Mouse (Mus musculus): ENCODE results near the gene Gm44805. TPM values are rescaled to one million over a fixed set of nuclear protein-coding genes. Genes with fewer than 3 reads are reported as not detected.

Gene Gm44805
- total RNA-seq, 1 experiment, result not detected

DNA sequence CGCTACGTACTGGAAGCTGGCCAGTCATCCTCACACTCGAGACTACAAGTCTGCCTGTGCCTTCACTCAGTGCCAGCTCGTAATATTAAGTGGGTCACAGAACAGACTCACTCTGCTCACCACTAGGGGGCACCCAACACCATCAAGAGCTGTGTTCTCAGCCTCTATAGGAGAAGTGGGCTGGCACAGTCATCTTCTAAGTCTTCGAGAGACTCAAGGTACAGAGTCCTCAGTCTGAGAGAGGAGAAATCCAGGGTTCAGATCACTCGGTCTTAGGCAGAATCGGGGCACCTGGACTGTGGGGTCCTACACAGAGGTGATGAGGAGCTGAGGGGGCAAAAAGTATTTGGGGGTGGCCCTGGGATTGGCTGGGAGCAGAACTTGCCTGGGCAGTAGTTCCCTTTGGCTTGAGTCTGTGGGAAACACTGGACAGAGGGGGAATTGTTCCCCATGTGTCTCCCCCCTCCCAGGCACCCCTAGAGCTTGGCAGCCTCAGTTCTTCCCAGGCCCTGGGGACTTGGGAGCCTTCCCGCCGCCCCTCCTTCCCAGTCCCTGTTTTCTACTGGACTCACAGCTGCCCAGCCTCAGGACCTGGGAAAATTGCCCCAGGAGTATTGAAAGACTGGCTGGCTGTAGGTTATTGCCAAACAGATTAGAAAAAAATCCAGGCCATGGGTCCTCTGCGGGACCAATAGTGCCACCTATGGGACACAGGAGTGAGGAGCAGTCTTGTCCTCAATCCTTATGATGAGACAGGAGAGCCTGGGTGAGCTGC lies 12.1 kb downstream of the Gm44805 start:
- H3K4me3 ChIP-seq (ENCODE audit: insufficient read depth in 1 of 2, low read depth in 1 of 2, low read length in 2 of 2, poor library complexity in 1 of 2, severe bottlenecking in 1 of 2), result peak overlapping the region in 1 of 2 experiments; percentile 37; a peak in 1 of 4 replicates
- no peaks in the 10 kb centered on the region for H3K9me3 ChIP-seq (ENCODE audit: control insufficient read depth, insufficient read depth, low read depth, low read length)
- H3K36me3 ChIP-seq (ENCODE audit: control insufficient read depth, insufficient read depth, low read length, poor library complexity, severe bottlenecking), result no peaks in the 10 kb centered on the region
- H3K4me1 ChIP-seq (ENCODE audit: control insufficient read depth in 2 of 2, insufficient read depth in 2 of 2, low read length in 2 of 2, poor library complexity in 1 of 2), result peaks cover 4 to 10% of the 10 kb centered on the region in 2 experiments
- peak; percentile 93 for DNase-seq (ENCODE audit: low read depth, low spot score)
- TF ChIP-seq CHD2 (IDR thresholded peaks at IDR 0.05; ENCODE audit: low read depth, low read length) (no peak), ZC3H11A (IDR thresholded peaks at IDR 0.05; ENCODE audit: borderline replicate concordance, low read depth, low read length) (peak; percentile 64), MAFK (IDR thresholded peaks at IDR 0.05; ENCODE audit: insufficient read depth, low read depth, low read length) (no peak), ZNF384 (IDR thresholded peaks at IDR 0.05; ENCODE audit: low read depth, low read length) (peak; percentile 92), HCFC1 (IDR thresholded peaks at IDR 0.05; ENCODE audit: borderline replicate concordance, insufficient read depth, low read length) (0 out of 2 replicates have a peak, but pooled peaks have one; percentile 14)
- in situ Hi-C loops (cut with MboI; ENCODE audit: low sequenced_read_pairs in 2 of 2, unreplicated experiment in 2 of 2), result no loop called here
- H3K27ac ChIP-seq (ENCODE audit: insufficient read depth, low read depth, low read length, poor library complexity, severe bottlenecking), result peak overlapping the region; percentile 3; the same call in 1 of the 2 replicates
- H3K9ac ChIP-seq (ENCODE audit: insufficient read depth, low read depth, low read length, poor library complexity, severe bottlenecking), result peak overlapping the region; percentile 69; the same call in 1 of the 2 replicates

DNA sequence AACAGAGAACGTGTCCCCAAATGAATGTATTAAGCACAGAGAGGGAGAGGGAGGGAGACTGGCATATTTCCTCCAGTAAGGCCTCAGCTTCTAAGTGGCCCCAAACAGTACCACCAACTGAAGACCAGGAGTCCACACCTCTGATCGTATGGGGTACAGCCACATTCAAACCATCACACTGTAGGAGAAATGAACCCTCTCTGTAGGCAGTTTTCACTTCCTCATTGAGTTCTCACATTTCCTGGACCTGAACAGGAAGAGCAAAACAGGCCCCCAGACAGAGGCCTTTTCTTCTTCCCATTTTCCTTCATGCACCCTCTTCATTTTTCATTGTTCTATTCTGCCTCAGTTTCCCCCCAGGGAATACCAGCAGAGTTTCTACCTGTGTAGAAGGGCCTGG lies 13.8 kb downstream of the Gm44805 start:
- TF ChIP-seq CHD2 (IDR thresholded peaks at IDR 0.05; ENCODE audit: low read depth, low read length), result no peak
- TF ChIP-seq ZC3H11A (IDR thresholded peaks at IDR 0.05; ENCODE audit: borderline replicate concordance, low read depth, low read length), result no peak
- TF ChIP-seq ZNF384 (IDR thresholded peaks at IDR 0.05; ENCODE audit: low read depth, low read length), result no peak
- no peak for TF ChIP-seq MAFK (IDR thresholded peaks at IDR 0.05; ENCODE audit: insufficient read depth, low read depth, low read length)
- no peak for TF ChIP-seq HCFC1 (IDR thresholded peaks at IDR 0.05; ENCODE audit: borderline replicate concordance, insufficient read depth, low read length)
- H3K4me1 ChIP-seq (ENCODE audit: control insufficient read depth in 2 of 2, insufficient read depth in 2 of 2, low read length in 2 of 2, poor library complexity in 1 of 2), result peaks cover 6 to 8% of the 10 kb centered on the region in 2 experiments; a peak in 3 of 4 replicates
- no peak overlapping the region for H3K27ac ChIP-seq (ENCODE audit: insufficient read depth, low read depth, low read length, poor library complexity, severe bottlenecking)
- in situ Hi-C loops (cut with MboI; ENCODE audit: low sequenced_read_pairs in 2 of 2, unreplicated experiment in 2 of 2), result no loop called here
- no peak overlapping the region for H3K4me3 ChIP-seq (ENCODE audit: insufficient read depth in 1 of 2, low read depth in 1 of 2, low read length in 2 of 2, poor library complexity in 1 of 2, severe bottlenecking in 1 of 2)
- DNase-seq (ENCODE audit: low read depth, low spot score), result no peak
- H3K36me3 ChIP-seq (ENCODE audit: control insufficient read depth, insufficient read depth, low read length, poor library complexity, severe bottlenecking), result peaks cover 4% of the 10 kb centered on the region; the same call in 1 of the 2 replicates
- no peak overlapping the region for H3K9ac ChIP-seq (ENCODE audit: insufficient read depth, low read depth, low read length, poor library complexity, severe bottlenecking)
- H3K9me3 ChIP-seq (ENCODE audit: control insufficient read depth, insufficient read depth, low read depth, low read length), result no peaks in the 10 kb centered on the region

DNA sequence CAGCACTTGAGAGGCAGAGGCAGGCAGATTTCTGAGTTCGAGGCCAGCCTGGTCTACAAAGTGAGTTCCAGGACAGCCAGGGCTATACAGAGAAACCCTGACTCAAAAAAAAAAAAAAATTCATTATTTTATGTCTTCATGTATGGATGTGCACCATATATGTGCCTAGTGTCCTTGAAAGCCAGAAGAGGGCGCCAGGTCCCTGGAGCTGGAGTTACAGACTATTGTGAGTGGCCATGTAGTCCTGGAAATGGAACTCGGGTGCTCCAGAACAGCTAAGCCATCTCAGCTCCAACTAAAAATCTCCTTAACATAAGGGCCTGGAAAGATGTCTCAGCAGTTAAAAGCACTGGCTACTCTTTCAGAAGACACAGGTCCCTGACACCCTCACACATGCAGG lies 14.5 kb downstream of the Gm44805 start:
- Histone ChIP-seq H3K36me3 (ENCODE audit: control insufficient read depth, insufficient read depth, low read length, poor library complexity, severe bottlenecking) (peaks cover 8% of the 10 kb centered on the region; the same call in 1 of the 2 replicates), H3K9ac (ENCODE audit: insufficient read depth, low read depth, low read length, poor library complexity, severe bottlenecking) (no peak overlapping the region), H3K4me1 (ENCODE audit: control insufficient read depth in 2 of 2, insufficient read depth in 2 of 2, low read length in 2 of 2, poor library complexity in 1 of 2) (peaks cover 6 to 8% of the 10 kb centered on the region in 2 experiments; a peak in 3 of 4 replicates), H3K9me3 (ENCODE audit: control insufficient read depth, insufficient read depth, low read depth, low read length) (no peaks in the 10 kb centered on the region), H3K27ac (ENCODE audit: insufficient read depth, low read depth, low read length, poor library complexity, severe bottlenecking) (no peak overlapping the region), H3K4me3 (ENCODE audit: insufficient read depth in 1 of 2, low read depth in 1 of 2, low read length in 2 of 2, poor library complexity in 1 of 2, severe bottlenecking in 1 of 2) (no peak overlapping the region)
- TF ChIP-seq CHD2 (IDR thresholded peaks at IDR 0.05; ENCODE audit: low read depth, low read length) (no peak), ZC3H11A (IDR thresholded peaks at IDR 0.05; ENCODE audit: borderline replicate concordance, low read depth, low read length) (no peak), MAFK (IDR thresholded peaks at IDR 0.05; ENCODE audit: insufficient read depth, low read depth, low read length) (no peak), HCFC1 (IDR thresholded peaks at IDR 0.05; ENCODE audit: borderline replicate concordance, insufficient read depth, low read length) (no peak), ZNF384 (IDR thresholded peaks at IDR 0.05; ENCODE audit: low read depth, low read length) (0 out of 2 replicates have a peak, but pooled peaks have one; percentile 35)
- in situ Hi-C loops (cut with MboI; ENCODE audit: low sequenced_read_pairs in 2 of 2, unreplicated experiment in 2 of 2), result no loop called here
- DNase-seq (ENCODE audit: low read depth, low spot score), result no peak

DNA sequence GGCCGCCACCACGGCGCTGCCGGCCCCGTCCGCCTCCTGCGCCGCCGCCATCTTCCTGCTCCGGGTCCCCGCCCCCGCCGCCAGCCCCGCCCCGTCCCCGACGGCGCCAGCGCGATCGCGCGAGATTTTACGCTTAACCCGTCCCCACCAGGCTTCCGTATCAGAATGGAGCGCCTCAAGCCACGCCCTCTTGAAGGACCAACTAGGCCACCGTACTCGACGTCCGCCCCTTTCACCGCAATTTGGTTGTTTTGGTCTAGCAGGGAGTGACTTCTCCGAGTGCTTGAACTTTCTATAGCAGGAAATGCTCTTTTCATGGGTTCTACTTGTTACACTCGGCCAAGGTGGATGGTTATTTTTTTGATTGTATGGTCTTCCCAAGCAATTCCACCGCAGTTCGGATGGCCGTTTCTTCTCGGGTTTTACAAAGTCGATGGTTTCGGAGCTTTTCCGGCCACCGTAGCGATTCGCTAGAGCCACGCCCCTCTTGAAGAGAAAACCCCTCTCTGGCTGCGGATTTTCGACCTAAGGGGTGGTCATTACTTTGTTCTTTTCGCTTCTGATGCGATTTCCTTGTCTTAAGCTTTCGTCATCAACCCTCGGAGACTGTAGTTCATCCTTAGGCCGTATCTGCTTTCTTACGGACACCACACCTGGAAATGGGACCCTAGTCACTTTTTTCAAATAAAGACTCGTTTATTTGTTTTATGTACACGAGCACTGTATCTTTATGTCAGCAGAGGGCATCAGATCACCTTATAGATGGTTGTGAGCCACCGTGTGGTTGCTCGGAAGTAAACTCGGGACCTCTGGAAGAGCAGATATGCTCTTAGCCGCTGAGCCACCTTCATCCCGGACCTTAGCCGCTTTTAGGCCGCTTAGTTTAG lies 16.0 kb downstream of the Gm44805 start, which contains the start of gene Clptm1:
Clptm1 (minus strand) TSS at position 79 of the 887 bp plus-strand sequence.
- in situ Hi-C loops (cut with MboI; ENCODE audit: low sequenced_read_pairs in 2 of 2, unreplicated experiment in 2 of 2), result no loop called here
- Histone ChIP-seq H3K9ac (ENCODE audit: insufficient read depth, low read depth, low read length, poor library complexity, severe bottlenecking) (peak within 1 kb of the TSS; percentile 96), H3K27ac (ENCODE audit: insufficient read depth, low read depth, low read length, poor library complexity, severe bottlenecking) (peak within 1 kb of the TSS; percentile 65), H3K36me3 (ENCODE audit: control insufficient read depth, insufficient read depth, low read length, poor library complexity, severe bottlenecking) (peaks cover 12% of the 10 kb centered on the region; the same call in 1 of the 2 replicates), H3K9me3 (ENCODE audit: control insufficient read depth, insufficient read depth, low read depth, low read length) (no peaks in the 10 kb centered on the region), H3K4me1 (ENCODE audit: control insufficient read depth in 2 of 2, insufficient read depth in 2 of 2, low read length in 2 of 2, poor library complexity in 1 of 2) (peaks cover 6 to 8% of the 10 kb centered on the region in 2 experiments; a peak in 3 of 4 replicates), H3K4me3 (ENCODE audit: insufficient read depth in 1 of 2, low read depth in 1 of 2, low read length in 2 of 2, poor library complexity in 1 of 2, severe bottlenecking in 1 of 2) (peak within 1 kb of the TSS; percentile 86 to 97)
- peak; percentile 97 for DNase-seq (ENCODE audit: low read depth, low spot score)
- peak; percentile 96 for TF ChIP-seq CHD2 (IDR thresholded peaks at IDR 0.05; ENCODE audit: low read depth, low read length)
- TF ChIP-seq ZC3H11A (IDR thresholded peaks at IDR 0.05; ENCODE audit: borderline replicate concordance, low read depth, low read length), result no peak
- TF ChIP-seq MAFK (IDR thresholded peaks at IDR 0.05; ENCODE audit: insufficient read depth, low read depth, low read length), result no peak
- 0 out of 2 replicates have a peak, but pooled peaks have one; percentile 40 for TF ChIP-seq ZNF384 (IDR thresholded peaks at IDR 0.05; ENCODE audit: low read depth, low read length)
- TF ChIP-seq HCFC1 (IDR thresholded peaks at IDR 0.05; ENCODE audit: borderline replicate concordance, insufficient read depth, low read length), result peak; percentile 75
